Mouse (Mus musculus) C2C12 (cell line): Measurements from ENCODE around the gene Ptpre.

Source experiments
- CTCF ChIP-seq: IDR thresholded peaks from one replicate; pipeline ENCODE4 v1.5.1; 2011; ENCODE audit not compliant: control insufficient read depth, insufficient read depth, insufficient read length
- MAX ChIP-seq: IDR thresholded peaks from one replicate; pipeline ENCODE4 v1.6.1; 2011; ENCODE audit warnings: mild to moderate bottlenecking, control low read depth
- MYOD1 ChIP-seq: IDR thresholded peaks from one replicate; pipeline ENCODE4 v1.6.1; 2011; ENCODE audit warnings: low read depth; ENCODE audit not compliant: control insufficient read depth, insufficient read length

DNA sequence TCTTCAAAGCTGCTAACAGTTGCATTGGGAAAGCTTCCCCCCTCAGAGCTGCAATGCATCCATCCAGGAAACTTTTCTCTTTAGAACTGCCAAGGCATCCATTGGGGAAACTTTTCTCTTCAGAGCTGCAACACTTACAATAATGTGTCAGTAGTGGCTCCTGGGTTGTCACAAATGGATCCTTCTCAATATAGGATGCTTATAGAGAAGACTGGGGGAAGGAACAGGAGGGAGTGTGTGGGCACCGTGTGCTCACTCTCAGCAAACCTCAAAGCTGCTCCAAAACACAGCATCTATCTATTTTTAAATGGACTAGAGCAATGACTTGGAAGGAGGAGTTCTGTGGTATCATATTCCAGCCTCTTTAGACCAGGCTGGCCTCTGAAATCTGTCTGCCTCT lies 189.4 kb downstream of the Ptpre start:
- TF ChIP-seq MAX (no peak), CTCF (no peak), MYOD1 (no peak)
